ENCODE assay signal across 10 mouse cellular contexts in genomic region chr16:72737154-72737553, GRCm38 (mm10).
DNase-seq lines count a peak whose midpoint lies in the region; ATAC-seq lines count a peak whose summit lies in the region.
"Had no signal": no experiment of that assay in that cellular context is flagged by ENCODE, and none has a peak within 500 bp of the region (broad histone marks: within the 10 kb centered on the region; RNA-seq: fewer than 3 reads in every experiment).

No protein-coding gene starts in this region.

- H3K4me1 ChIP-seq in liver, embryonic 12.5 days, result no peaks in the 10 kb centered on the region

- no peaks in the 10 kb centered on the region for H3K27me3 ChIP-seq in liver, embryonic 12.5 days (replicated peaks)
- H3K27me3 ChIP-seq: limb, embryonic 13.5 days had no signal

- intact Hi-C loops in gastrocnemius, postnatal 14 days (cut with DNase I; ENCODE audit: low total_unique reads), result no loop called here

- H3K9ac ChIP-seq in liver, embryonic 12.5 days, result no peak overlapping the region
- H3K9ac ChIP-seq: limb, embryonic 13.5 days had no signal

- no peak overlapping the region for H3K4me3 ChIP-seq in liver, embryonic 12.5 days
- H3K4me3 ChIP-seq: limb, embryonic 13.5 days had no signal

- DNase-seq in liver, result peak; percentile 11
- DNase-seq in cerebellum, adult 8-10 months, result peak; percentile 20
- peak; percentile 51 for DNase-seq in gastrocnemius, postnatal 14 days
- peak; percentile 71 for DNase-seq in kidney, postnatal 14 days
- no peak for DNase-seq in embryo, embryonic 9.5 days (ENCODE audit: extremely low spot score)
- DNase-seq in layer of hippocampus, adult 9-11 months, result no peak
- DNase-seq in c-Kit-positive CD71-positive TER-119-positive erythroid progenitor cells, embryonic 14.5 days (ENCODE audit: low spot score), result no peak

- H3K4me2 ChIP-seq in liver, embryonic 12.5 days, result no peak overlapping the region
- H3K4me2 ChIP-seq: limb, embryonic 13.5 days had no signal

- WGBS in liver, embryonic 12.5 days (ENCODE audit: insufficient replicate concordance), result 51% methylated on average over 4 of the region's 4 CpGs

- ATAC-seq in liver, embryonic 12.5 days, result no peak

- peaks cover 6% of the 10 kb centered on the region for H3K36me3 ChIP-seq in liver, embryonic 12.5 days
- H3K36me3 ChIP-seq: G1E had no signal

- H3K9me3 ChIP-seq in liver, embryonic 12.5 days (replicated peaks), result 0 out of 2 replicates have a peak, but pooled peaks cover 2% of the 10 kb centered on the region

- H3K27ac ChIP-seq in liver, embryonic 12.5 days, result no peak overlapping the region
- H3K27ac ChIP-seq: limb, embryonic 13.5 days had no signal

Comparison
In these comparisons a context has a peak if more than half of its experiments do, and no peak if none do; other contexts are left out.
1. DNase-seq: peak in liver (single experiment), cerebellum, adult 8-10 months (single experiment), gastrocnemius, postnatal 14 days (single experiment) and kidney, postnatal 14 days (single experiment); none in embryo, embryonic 9.5 days (single experiment), layer of hippocampus, adult 9-11 months (single experiment) and c-Kit-positive CD71-positive TER-119-positive erythroid progenitor cells, embryonic 14.5 days (single experiment).